Mouse (Mus musculus) intestine, embryonic 14.5 days (tissue): ENCODE results near the gene Fam172a. TPM values are rescaled to one million over a fixed set of nuclear protein-coding genes. Genes with fewer than 3 reads are reported as not detected.

ENCODE experiments used
- ATAC-seq: fragments of 200-750 bp; cut with Nextera tagmentation; replicated peaks from 2 replicates; pipeline ENCODE4 v1.8.0; 2017; ENCODE audit warnings: low read depth, moderate number of reproducible peaks, moderate TSS enrichment, moderate library complexity; ENCODE audit not compliant: low FRiP score, low TSS enrichment
- DNase-seq: peaks from one replicate; pipeline ENCODE4 v3.0.0-alpha.2; 2018; ENCODE audit warnings: low spot score
- H3K27ac ChIP-seq: fragments of 300-500 bp; sonication (generic); 2 replicates; pipeline ENCODE4 v1.5.1; 2014; ENCODE audit warnings: low read depth, mild to moderate bottlenecking, control low read depth
- H3K27me3 ChIP-seq: fragments of 300-500 bp; sonication (generic); replicated peaks from 2 replicates; pipeline ENCODE4 v1.6.1; 2014; ENCODE audit warnings: low read length, control low read depth; ENCODE audit not compliant: control insufficient read depth, insufficient read depth
- H3K36me3 ChIP-seq: fragments of 300-500 bp; sonication (generic); 2 replicates; pipeline ENCODE4 v1.6.1; 2014; ENCODE audit warnings: low read length, control low read depth; ENCODE audit not compliant: control insufficient read depth, insufficient read depth
- H3K4me1 ChIP-seq: fragments of 300-500 bp; sonication (generic); replicated peaks from 2 replicates; pipeline ENCODE4 v1.6.1; 2014; ENCODE audit warnings: low read length, control low read depth, mixed read lengths; ENCODE audit not compliant: control insufficient read depth, insufficient read depth
- H3K4me2 ChIP-seq: fragments of 300-500 bp; sonication (generic); 2 replicates; pipeline ENCODE4 v1.6.1; 2014; ENCODE audit warnings: low read length
- H3K4me3 ChIP-seq: fragments of 300-500 bp; sonication (generic); 2 replicates; pipeline ENCODE4 v1.5.1; 2014; ENCODE audit warnings: low read depth, low read length, control low read depth, mixed read lengths
- H3K9ac ChIP-seq: fragments of 300-500 bp; sonication (generic); 2 replicates; pipeline ENCODE4 v1.6.1; 2014; ENCODE audit warnings: mild to moderate bottlenecking, low read length
- H3K9me3 ChIP-seq: fragments of 300-500 bp; sonication (generic); 2 replicates; pipeline ENCODE4 v1.6.1; 2016; ENCODE audit warnings: low read length, control low read depth; ENCODE audit not compliant: control insufficient read depth
- WGBS: fragments of 180-500 bp; shearing (Covaris S2); extraction: QIAGEN DNeasy Blood & Tissue Kit; methylation state at CpG from one replicate; pipeline ENCODE4 v1.1.7; 2014; 5-methylcytosine and 5-hydroxymethylcytosine counted together
- polyA plus RNA-seq: library from polyadenylated mRNA; unstranded; fragments of >200 nt; fragmentation: Nextera tagmentation; extraction: Ambion mirVana; gene quantifications from 2 replicates; pipeline ENCODE4 v1.2.1, GENCODE M21; 2014

The Fam172a gene
- polyA plus RNA-seq, 1 experiment from 2014 or later, result 23.3 TPM

GRCm38 (mm10) chr13:77843017-77843654 is 141.3 kb downstream of the Fam172a start:
- H3K27me3 ChIP-seq, result no peaks in the 10 kb centered on the region
- no peak overlapping the region for H3K4me3 ChIP-seq
- H3K9me3 ChIP-seq, result no peaks in the 10 kb centered on the region
- no peak overlapping the region for H3K27ac ChIP-seq
- H3K9ac ChIP-seq, result no peak overlapping the region
- no peaks in the 10 kb centered on the region for H3K4me1 ChIP-seq
- 87% methylated on average over 2 of the region's 2 CpGs for WGBS
- ATAC-seq (no peak), DNase-seq (no peak)
- no peaks in the 10 kb centered on the region for H3K36me3 ChIP-seq
- no peak overlapping the region for H3K4me2 ChIP-seq

- H3K27me3 ChIP-seq, result no peaks in the 10 kb centered on the region
- H3K9me3 ChIP-seq, result no peaks in the 10 kb centered on the region
- no peak overlapping the region for H3K4me3 ChIP-seq
- no peaks in the 10 kb centered on the region for H3K4me1 ChIP-seq
- no peaks in the 10 kb centered on the region for H3K36me3 ChIP-seq
- no peak overlapping the region for H3K9ac ChIP-seq
- WGBS, result 75% methylated on average over 4 of the region's 4 CpGs
- no peak for DNase-seq
- no peak overlapping the region for H3K27ac ChIP-seq
- no peak overlapping the region for H3K4me2 ChIP-seq
- no peak for ATAC-seq
These were observed 147.0 kb downstream of the Fam172a start for GRCm38 (mm10) chr13:77848868-77849267.

DNA sequence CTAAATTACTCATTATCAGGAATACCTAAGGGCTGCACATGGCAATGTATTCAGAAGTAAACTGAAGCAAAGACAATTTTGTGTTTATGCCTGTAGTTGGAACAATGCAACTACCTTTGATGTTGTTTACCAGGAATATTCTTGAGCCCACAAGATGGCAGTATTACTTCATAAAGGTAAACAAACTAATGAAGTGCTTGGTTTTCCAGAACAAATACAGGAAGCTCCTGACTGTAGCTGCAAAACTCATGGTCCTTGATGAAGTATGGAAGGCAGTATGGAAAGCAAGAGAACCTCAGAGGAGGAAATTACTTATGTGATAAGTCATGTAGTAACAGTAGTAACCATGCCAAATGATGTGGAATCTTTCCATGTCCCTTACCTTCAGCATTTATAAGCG is 163.0 kb downstream of the Fam172a start:
- WGBS, result 97% methylated on average over 1 of the region's 1 CpGs
- no peaks in the 10 kb centered on the region for H3K36me3 ChIP-seq
- no peaks in the 10 kb centered on the region for H3K4me1 ChIP-seq
- no peak overlapping the region for H3K4me2 ChIP-seq
- H3K4me3 ChIP-seq, result no peak overlapping the region
- H3K27ac ChIP-seq, result no peak overlapping the region
- no peaks in the 10 kb centered on the region for H3K9me3 ChIP-seq
- ATAC-seq (no peak), DNase-seq (no peak)
- H3K27me3 ChIP-seq, result no peaks in the 10 kb centered on the region
- no peak overlapping the region for H3K9ac ChIP-seq

DNA sequence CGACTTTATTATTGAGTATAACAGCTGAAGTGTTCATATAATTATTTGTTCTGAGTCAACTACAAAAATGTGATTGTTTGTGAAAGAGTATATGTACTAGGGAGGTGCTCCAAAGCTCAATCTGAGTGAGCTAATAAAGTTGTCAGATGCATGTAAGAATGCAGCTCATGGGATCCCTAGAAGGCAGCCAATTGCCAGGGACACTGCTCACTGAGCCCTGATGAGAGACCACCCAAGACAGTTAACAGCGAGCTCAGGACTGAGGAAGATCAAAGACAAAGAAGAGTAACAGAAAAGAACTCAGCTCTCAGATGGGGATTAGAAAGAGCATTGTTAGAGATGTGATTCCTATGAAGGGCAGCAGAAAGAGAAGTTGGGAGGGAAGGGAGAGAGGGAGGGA is 166.5 kb downstream of the Fam172a start:
- H3K4me3 ChIP-seq, result no peak overlapping the region
- no peak overlapping the region for H3K4me2 ChIP-seq
- H3K27ac ChIP-seq, result no peak overlapping the region
- no peak for DNase-seq
- 59% methylated on average over 2 of the region's 2 CpGs for WGBS
- no peaks in the 10 kb centered on the region for H3K27me3 ChIP-seq
- no peaks in the 10 kb centered on the region for H3K36me3 ChIP-seq
- no peak for ATAC-seq
- H3K9ac ChIP-seq, result no peak overlapping the region
- no peaks in the 10 kb centered on the region for H3K4me1 ChIP-seq
- no peaks in the 10 kb centered on the region for H3K9me3 ChIP-seq

GRCm38 (mm10) chr13:77878120-77878519 is 176.3 kb downstream of the Fam172a start:
- no peak overlapping the region for H3K4me3 ChIP-seq
- ATAC-seq, result no peak

GRCm38 (mm10) chr13:77878545-77878944 is 176.7 kb downstream of the Fam172a start:
- Histone ChIP-seq H3K9me3 (no peaks in the 10 kb centered on the region), H3K4me2 (no peak overlapping the region), H3K36me3 (no peaks in the 10 kb centered on the region), H3K4me1 (no peaks in the 10 kb centered on the region), H3K27me3 (no peaks in the 10 kb centered on the region), H3K9ac (no peak overlapping the region), H3K4me3 (no peak overlapping the region), H3K27ac (no peak overlapping the region)
- ATAC-seq (no peak), DNase-seq (no peak)
- 79% methylated on average over 3 of the region's 3 CpGs for WGBS

More at GRCm38 (mm10) chr13:77878120-77878519, 176.3 kb downstream of the Fam172a start:
- no peaks in the 10 kb centered on the region for H3K4me1 ChIP-seq
- no peak overlapping the region for H3K27ac ChIP-seq
- H3K9me3 ChIP-seq, result no peaks in the 10 kb centered on the region
- no peak overlapping the region for H3K4me2 ChIP-seq
- WGBS, result 83% methylated on average over 4 of the region's 4 CpGs
- H3K27me3 ChIP-seq, result no peaks in the 10 kb centered on the region
- no peak overlapping the region for H3K9ac ChIP-seq
- DNase-seq, result no peak
- no peaks in the 10 kb centered on the region for H3K36me3 ChIP-seq

DNA sequence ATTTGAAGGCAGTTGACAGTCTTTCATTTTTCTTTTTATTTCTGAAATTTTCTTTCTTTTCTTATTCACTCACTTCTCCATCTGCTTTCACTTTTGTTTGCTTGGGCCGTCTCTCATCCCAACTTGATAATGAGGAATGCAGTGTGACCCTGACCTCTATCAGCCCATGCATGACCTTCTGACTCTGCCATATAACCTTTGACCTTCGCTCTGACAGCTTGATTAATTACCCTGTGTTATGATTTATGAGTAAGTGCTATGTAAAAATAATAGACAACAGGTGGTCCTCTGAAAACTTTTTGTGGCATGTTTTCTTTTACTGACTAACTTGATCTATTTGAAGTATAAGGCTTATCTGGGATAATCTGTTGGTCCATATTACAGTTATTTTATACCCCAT is 195.8 kb downstream of the Fam172a start:
- DNase-seq (no peak), ATAC-seq (no peak)
- Histone ChIP-seq H3K27ac (no peak overlapping the region), H3K27me3 (no peaks in the 10 kb centered on the region), H3K4me3 (no peak overlapping the region), H3K36me3 (no peaks in the 10 kb centered on the region), H3K4me2 (no peak overlapping the region), H3K4me1 (0 out of 2 replicates have a peak, but pooled peaks cover 4% of the 10 kb centered on the region), H3K9ac (no peak overlapping the region), H3K9me3 (no peaks in the 10 kb centered on the region)
- WGBS, result 49% methylated on average over 2 of the region's 2 CpGs

DNA sequence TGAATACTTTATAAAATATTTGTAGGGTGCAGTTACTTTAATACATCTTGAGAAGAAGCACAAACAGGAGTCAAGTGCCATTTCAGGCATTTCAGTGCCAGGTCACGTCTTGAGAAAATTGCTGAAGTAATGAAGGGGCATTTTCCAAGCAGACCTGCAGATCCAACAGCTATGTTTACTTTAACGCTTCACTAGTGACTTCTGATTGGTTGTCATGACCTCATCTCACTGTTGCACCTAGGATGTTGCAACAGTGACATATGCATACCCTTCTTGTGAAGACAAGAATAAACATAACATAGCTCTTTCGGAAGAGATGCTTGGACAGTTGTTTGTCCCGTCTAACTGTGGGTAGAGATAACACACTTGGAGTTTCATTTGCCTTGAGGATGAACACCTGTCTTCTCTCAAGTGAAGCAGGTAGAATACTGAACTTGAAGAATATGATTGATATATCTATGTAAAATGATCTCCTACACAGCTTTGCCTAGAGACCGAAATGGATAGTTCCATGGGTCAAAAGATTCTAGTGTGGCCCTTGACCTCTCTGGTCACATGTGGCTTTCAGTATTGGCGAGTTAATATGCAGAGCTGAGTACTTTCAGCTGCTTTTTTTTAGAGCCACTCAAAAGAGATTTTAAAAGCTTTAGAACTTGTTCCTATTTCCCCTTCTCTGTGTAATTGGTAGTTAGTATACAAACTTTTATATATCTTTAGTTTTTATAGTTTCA is 196.4 kb downstream of the Fam172a start:
- H3K4me3 ChIP-seq, result no peak overlapping the region
- ATAC-seq (no peak), DNase-seq (no peak)
- no peaks in the 10 kb centered on the region for H3K9me3 ChIP-seq
- no peak overlapping the region for H3K27ac ChIP-seq
- no peak overlapping the region for H3K9ac ChIP-seq
- H3K4me1 ChIP-seq, result 0 out of 2 replicates have a peak, but pooled peaks cover 4% of the 10 kb centered on the region
- H3K36me3 ChIP-seq, result no peaks in the 10 kb centered on the region
- no peaks in the 10 kb centered on the region for H3K27me3 ChIP-seq
- 46% methylated on average over 6 of the region's 6 CpGs for WGBS
- no peak overlapping the region for H3K4me2 ChIP-seq

DNA sequence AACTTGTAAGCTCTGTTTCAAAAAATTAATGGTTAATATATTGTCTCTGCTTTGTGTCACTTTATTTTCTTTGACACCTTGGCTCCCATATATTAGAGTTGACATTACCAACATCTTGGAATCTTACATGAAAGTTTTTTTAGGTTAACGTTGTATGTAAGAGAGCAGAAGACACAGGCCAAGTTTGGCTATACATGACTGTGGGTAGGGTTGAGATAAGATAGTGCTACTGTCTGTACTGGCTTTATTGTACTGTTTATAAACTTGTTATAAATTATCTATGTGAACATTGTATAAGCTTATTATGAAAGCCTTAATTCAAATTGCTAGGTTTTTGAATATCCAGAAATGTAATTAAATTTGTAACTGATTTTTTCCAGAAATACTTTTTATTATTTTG is 197.9 kb downstream of the Fam172a start:
- no peak for DNase-seq
- Histone ChIP-seq H3K4me3 (no peak overlapping the region), H3K27ac (no peak overlapping the region), H3K9ac (no peak overlapping the region), H3K4me1 (no peaks in the 10 kb centered on the region), H3K36me3 (no peaks in the 10 kb centered on the region), H3K9me3 (no peaks in the 10 kb centered on the region), H3K27me3 (no peaks in the 10 kb centered on the region), H3K4me2 (no peak overlapping the region)
- ATAC-seq, result no peak
- WGBS, result 58% methylated on average over 1 of the region's 1 CpGs
